Mouse (Mus musculus) embryo, embryonic 9.5 days (tissue): ENCODE measurements around the gene Hist1h2ab.
A peak's percentile ranks its signal among the peaks of the same experiment; 100 is the strongest.
"Not testable (repeated sequence)": the region's sequence is repeated elsewhere in the genome, so short reads cannot be mapped to it uniquely, and the experiment has no call there.

Experiments
- DNase-seq: peaks from one replicate; pipeline ENCODE4 v3.0.0-alpha.2; 2017; ENCODE audit errors: extremely low spot score

The Hist1h2ab gene

DNA sequence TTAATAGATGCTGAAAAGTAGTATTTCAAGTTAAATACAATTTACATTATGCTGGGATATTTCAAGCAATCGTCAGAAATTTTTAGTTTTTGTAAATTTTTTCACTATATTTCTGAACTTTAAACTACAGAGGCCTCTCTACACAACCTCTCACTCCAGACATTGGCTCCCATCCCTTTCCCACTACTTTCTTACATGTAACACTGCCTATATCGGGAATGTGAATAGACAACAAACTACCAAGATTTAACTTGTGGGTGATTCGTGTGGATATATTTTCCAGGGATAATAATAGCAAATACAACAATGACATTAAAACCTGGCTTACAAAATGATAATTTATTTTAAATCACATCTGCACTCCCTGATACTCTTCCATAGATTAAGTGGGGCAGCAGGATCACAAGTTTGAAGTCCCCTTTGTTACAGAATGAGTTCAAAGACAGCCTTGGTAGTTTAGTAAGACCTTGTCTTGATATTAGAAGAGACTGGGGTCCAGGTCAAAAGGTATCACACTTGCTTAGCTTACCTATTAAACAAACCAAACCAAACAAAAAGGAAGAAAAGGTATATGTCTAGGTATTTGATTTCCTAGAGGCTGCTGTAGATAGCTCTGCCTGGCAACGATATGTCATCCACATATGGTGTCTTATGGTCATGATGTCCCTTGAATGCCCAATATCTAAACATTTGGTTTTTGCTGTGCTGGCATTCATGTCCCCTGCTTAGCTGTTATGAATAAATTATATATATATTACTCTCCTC is 2.6 kb downstream of the Hist1h2ab start:
- DNase-seq: peak; percentile 40

- DNase-seq: no peak
These were observed 4.1 kb downstream of the Hist1h2ab start for GRCm38 (mm10) chr13:23755000-23755399.

- DNase-seq: peak; percentile 97
These were observed 5.9 kb downstream of the Hist1h2ab start, which contains the start of gene Hist1h4b for GRCm38 (mm10) chr13:23756790-23757189. Gene Hist1h4b, plus strand, starts transcription at chr13:23757013.

DNA sequence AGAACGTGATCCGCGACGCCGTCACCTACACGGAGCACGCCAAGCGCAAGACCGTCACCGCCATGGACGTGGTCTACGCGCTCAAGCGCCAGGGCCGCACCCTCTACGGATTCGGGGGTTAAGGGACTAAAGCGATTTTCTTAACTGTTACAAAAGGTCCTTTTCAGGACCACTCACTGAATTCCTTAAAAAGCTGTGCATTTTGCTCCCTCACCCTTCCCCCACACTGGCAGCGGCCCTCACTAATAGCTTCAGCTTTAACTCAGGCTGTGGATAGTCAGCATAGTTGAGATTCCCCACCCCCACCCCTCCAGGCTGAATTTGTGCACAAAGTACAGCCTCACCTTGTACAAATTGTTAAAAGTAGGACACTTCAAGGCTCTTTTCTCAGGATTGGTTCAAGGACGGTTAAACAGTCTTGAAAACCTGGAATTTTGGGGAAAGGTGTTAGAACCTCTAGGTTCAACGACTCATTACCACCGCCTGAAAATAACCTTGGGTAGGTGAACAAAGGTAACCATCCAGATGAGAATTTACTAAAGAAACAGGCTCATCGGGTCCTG is 6.4 kb downstream of the Hist1h2ab start:
- DNase-seq: peak; percentile 79

GRCm38 (mm10) chr13:23757921-23758320 is 7.0 kb downstream of the Hist1h2ab start:
- no peak for DNase-seq

- DNase-seq: no peak
These were observed 8.4 kb downstream of the Hist1h2ab start for GRCm38 (mm10) chr13:23759251-23759771.

GRCm38 (mm10) chr13:23759916-23760239 is 9.0 kb downstream of the Hist1h2ab start:
- DNase-seq: no peak

DNA sequence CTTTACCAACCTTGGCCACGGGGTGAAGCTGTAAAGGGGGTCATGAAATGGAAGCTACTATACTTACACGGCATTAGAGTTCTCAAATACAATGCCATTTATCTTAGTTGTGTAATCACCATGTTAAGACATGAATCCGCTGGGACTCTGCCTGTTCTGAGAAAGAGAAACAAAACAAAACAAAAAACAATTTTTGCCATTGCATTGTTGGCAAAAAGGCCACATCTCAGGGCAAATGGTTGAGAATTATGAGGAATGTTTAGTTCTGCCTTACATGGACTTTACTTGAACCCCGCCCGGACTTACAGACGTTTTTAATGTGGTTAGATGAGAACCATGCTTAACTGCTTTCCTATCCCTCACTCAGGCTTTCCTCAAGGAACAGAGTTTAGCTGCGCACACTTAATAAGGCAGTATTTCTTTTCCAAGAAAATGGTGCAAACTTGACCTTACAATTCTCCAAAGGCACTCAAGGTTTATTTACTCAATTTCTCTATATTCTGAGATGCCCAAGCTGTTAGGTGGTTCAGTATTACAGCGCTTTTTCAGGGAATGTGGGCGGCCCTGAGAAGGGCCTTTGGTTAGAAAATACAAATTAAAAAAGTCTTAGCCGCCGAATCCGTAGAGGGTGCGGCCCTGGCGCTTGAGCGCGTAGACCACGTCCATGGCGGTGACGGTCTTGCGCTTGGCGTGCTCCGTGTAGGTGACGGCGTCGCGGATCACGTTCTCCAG is 9.5 kb downstream of the Hist1h2ab start:
- peak; percentile 72 for DNase-seq

GRCm38 (mm10) chr13:23760972-23761864 is 10.3 kb downstream of the Hist1h2ab start, which contains the start of gene Hist1h4a:
Gene Hist1h4a, minus strand, starts transcription at chr13:23761230.
- DNase-seq: peak; percentile 100

- DNase-seq: peak; percentile 90
These were observed 11.2 kb downstream of the Hist1h2ab start, which contains the start of gene Hist1h3a for GRCm38 (mm10) chr13:23761871-23762821. Gene Hist1h3a, minus strand, starts transcription at chr13:23762386.

DNA sequence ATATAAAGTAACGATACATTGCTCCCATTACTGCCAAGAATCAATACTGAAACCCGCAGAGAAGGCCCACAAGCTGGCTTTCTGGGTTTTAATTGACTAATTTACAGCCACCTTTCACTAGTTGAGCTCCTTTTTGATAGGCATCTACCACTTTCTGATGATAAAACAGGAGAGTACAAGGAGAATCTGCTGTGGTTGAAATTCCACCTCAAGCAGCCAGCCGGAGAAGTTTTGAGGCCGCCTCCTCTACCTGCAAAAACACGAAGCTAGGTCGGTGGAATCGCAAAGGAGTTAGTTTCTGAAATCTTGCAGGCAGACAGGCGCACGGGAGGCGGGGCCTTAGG is 12.3 kb downstream of the Hist1h2ab start:
- DNase-seq: no peak

DNA sequence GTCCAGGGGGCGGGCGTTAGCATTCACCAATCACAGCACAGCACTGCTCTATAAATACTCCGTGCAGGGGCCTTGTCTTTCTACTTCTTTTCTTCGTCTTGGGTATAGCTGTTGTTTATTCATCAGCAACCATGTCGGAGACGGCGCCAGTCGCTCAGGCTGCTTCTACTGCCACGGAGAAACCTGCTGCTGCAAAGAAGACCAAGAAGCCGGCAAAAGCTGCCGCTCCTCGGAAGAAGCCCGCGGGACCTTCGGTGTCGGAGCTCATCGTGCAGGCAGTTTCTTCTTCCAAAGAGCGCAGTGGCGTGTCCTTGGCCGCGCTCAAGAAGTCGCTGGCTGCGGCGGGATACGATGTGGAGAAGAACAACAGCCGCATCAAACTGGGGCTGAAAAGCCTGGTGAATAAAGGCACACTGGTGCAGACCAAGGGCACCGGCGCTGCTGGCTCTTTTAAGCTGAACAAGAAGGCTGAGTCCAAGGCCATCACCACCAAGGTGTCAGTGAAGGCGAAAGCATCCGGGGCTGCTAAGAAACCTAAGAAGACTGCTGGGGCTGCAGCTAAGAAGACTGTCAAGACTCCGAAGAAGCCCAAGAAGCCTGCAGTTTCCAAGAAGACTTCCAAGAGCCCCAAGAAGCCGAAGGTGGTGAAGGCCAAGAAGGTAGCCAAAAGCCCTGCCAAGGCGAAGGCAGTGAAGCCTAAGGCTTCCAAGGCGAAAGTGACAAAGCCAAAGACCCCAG is 12.8 kb downstream of the Hist1h2ab start, which contains the start of gene Hist1h1a:
TSS of gene Hist1h1a (plus strand) at position 81 of the 738 bp plus-strand sequence.
- DNase-seq: peak; percentile 95

- DNase-seq: peak; percentile 70
These were observed 13.6 kb downstream of the Hist1h2ab start for GRCm38 (mm10) chr13:23764324-23765171.

- DNase-seq: no peak
These were observed 14.2 kb downstream of the Hist1h2ab start for GRCm38 (mm10) chr13:23765172-23765513.

DNA sequence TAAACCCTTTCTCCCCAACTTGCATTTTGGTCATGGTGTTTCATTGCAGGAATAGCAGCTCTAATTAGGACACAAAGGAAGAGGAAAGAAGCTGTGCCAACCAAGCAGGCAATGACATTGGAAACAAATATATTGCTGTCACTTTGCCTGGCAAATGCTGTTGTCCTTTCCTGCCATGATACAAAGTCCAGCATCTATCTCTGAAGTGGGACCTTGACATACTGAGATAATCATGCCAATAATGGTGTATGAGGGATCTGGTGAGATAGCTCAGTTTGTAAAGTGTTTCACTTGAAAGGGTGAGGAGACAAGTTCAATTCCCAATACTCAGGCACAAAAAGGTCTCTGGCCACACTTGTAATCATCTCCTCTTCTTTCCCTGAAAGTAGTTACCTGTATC is 15.8 kb downstream of the Hist1h2ab start:
- DNase-seq: no peak

DNA sequence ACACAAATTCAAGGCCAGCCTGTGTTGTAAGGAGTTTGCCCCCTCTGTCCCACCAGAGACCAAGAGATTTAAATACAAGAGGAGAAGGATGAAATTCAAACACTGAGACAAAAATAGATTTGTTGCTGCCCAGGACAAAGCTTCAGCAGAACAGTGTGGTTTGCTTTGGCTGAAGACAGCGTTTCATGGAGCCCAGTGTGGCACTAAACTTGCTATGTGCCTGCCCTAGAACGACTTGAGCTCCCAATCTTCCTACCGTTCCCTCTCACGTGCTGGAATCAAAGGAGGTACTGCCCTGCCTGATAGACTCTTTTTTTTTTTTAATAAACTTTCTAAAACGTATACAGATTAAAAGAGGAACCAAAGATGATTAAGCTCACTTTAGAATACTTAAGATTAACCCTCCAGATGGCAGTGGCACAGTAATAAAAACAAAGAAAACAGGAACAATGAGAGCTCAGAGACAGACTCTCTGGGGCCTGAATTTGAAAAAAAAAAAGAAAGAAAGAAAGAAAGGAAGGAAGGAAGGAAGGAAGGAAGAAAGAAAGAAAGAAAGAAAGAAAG is 18.0 kb downstream of the Hist1h2ab start:
- no peak for DNase-seq

GRCm38 (mm10) chr13:23769613-23770012 is 18.7 kb downstream of the Hist1h2ab start, which contains the start of gene Trim38:
Gene Trim38, plus strand, starts transcription at chr13:23769913.
- DNase-seq: not testable (repeated sequence)
